Mouse (Mus musculus): ENCODE data around the gene Gm47995.
"Not testable (repeated sequence)": the region's sequence is repeated elsewhere in the genome, so short reads cannot be mapped to it uniquely, and the experiment has no call there.

Gm47995 gene

DNA sequence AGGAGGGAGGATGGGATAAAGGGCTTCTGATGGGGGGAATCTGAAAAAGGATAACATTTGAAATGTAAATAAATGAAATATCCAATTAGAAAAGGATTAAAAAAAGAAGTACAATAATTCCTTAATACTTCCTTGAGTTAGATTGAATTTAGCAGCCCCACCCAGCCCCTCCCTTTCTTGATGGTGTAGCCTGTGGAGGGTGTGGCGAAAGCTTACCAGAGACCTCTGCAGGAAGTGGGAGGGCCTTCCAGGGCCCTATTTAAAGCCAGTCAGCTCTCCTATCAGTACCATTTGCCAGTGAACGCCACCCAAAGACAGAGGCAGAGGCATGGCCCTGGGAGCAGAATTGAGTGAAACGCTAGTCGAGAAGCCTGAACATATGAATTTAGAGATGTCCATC is at the start of gene Gm47995:
Gene Gm47995, plus strand, starts transcription at position 329 of the 400 bp plus-strand sequence.
- not testable (repeated sequence) for DNase-seq

DNA sequence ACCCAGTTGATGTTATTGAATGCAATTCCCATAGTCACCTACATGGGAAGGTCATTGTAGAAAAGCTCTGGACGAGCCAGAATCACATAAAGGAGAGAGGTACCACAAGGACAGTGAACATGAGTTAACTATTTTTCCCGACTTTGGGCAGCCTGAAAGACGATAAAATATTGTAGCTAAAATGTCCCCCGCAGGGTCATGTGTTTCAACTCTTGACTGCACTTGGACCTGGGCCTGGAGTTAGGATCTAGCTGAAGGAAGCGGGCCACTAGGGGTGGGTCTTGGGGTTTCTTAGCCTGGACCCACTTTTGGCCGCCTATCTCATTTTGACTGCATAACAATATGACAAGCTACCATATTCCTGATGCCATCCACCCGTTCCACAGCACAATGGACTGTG is 48.0 kb upstream of the Gm47995 start:
- no peak for DNase-seq

DNA sequence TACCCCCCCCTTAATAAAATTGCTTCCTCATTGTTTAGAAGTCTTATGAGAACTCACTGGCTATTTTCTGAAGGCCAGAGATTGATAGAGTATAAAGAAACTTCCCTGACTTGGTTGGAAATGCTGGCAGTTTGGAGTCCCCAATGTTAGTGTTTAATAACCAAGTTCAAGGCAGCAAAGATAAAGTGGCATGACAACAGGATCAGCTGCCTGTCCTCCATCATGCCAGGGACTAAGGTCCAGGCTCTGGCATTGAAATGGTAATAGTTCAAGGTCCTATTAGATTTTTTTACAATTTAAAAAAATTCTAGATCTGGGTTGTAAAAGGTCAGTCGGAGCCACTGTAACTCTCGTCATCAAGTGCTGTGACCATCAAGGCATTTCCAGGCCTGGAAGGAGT is 47.2 kb upstream of the Gm47995 start:
- no peak for DNase-seq

DNA sequence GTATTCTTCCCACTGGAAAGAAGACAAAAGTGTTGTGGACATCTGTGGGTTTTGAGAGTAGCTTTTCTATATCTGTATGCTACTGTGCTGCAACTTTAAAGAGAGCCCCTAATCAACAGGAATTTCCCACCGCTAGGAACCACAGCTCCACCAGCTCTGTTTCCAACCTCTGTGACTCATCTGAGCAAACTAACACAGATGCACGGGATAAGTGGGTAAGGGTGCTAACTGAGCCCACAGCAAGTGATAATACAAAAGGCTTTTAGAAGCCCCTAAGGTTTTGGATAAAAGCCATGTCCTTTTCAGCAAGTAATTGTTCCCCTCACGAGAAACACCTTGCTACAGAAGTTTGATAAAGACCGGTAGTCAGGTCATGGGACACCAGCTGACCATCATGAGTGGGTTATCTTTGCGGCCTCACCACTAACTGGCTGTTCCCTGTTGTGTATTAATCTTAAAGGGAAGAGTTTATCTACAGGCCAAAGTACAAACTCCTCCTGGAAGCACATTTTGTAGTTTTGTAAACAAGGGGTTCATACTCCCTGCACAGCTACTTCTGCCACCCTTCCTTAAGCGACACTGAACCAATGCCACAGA is 45.1 kb upstream of the Gm47995 start:
- no peak for DNase-seq

DNA sequence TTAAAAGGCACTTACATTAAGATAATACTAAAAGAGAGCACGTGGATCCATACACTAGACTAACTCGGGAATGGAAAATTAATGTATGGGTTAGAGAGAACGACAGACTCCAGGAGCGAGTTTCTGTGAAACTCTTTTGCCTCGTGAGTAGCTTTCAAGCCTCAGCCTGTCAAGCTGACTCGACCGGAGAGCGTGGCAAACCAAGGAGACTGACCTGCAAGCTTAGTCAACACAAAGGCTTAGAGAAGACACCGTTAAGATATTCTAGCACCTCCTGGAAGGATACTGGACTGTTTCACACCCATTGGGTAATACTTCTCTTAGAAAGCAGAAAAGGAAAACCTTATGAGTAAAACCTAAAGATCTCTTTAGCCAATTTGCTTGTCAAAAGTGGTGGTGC is 44.1 kb upstream of the Gm47995 start:
- DNase-seq, result not testable (repeated sequence)

DNA sequence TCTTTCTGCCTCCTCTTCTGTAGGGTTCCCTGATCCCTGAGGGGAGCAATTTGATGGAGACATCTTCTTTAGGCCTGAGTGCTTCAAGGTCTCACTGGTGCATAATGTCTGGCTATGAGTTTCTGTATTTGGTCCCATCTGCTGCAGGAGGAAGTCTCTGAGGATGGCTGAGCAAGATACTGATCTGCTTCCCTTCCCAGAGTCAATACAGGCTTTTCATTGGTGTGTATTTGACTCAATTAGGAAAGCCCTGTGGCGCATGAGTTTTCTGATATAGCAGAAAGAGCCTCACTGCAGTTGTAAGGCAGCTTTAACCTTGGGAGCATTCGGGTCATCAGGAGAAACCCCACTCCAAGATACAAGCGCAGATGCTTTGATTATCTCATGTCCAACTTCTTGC is 42.1 kb upstream of the Gm47995 start:
- DNase-seq, result no peak

DNA sequence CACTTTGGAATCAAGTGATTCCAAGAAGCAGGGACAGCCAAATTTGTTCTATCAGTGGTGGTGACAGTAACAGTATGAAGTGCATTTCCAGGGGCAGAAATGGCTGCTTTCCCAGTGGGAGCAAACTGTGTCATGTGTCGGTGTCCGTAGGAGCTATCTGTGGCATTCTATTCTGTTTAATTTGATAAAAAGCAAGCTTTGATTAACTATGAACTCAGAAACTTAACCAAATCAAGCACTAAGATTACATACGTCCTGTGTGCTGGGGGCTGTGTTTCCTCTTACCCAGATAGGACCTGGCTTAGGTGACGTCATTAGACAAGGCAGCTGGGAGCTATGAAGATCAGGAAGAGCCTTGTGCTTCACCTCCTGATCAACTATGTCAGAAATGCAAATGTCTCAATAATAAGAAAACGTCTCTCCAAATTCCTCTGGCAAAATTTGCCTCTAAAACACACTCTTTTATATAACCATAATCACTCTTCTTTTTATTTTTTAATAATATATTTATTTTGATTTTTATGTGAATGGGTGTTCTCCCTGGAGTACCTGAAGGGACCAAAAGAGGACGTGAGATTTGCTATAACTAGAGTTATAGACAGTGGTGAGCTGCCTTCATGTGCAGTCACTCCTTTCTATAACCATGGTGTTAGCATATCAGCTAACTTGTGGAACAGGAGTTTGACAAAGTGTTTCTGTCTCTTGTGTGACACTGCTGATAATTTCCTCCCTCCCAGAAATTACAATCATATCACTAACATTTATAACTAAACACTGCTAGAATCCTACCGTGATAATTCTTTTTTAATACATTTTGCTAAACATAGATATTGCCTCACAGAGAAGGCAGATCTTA is 41.2 kb upstream of the Gm47995 start:
- DNase-seq, result no peak

DNA sequence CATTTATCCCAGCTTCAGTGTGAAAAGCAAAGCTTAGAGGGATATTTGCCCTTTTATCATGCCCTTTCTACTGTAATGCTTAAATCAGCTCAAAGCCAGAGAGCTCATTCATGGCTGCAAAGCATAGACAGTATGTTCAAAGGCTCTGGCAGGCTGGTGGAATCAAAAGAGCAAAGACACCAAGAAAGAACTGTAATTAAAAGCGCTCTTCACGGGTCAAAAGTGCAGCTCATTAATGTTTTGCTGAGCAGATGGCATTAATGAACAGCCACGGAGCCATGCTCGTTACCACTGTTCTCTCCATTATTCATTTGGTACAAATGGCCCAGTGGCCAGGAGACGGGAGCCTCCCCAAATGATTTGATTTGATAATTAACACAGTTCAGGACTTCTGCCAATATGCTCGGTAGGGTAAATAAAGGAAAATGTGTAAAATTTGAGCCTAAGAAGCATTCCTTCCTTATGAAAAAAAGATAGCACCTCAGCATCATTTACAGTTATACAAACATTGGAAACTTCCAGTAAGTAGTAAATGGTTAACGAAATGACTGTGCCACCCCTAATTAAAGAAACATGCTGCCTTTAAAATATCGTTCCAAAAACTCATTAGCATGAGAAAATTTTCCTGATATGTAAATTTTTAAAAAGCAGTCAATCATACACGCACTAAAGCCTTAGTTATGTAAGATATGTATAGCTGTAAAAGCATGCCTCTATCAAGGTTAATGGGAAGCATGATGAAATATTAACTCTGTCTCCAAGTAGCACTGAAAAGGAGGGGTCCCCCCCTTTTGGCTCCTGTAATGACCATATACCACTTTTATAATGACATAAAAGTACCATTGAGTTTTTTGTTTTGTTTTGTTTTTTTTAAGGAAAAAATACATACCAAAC is 40.0 kb upstream of the Gm47995 start:
- DNase-seq, result peak; percentile 42

DNA sequence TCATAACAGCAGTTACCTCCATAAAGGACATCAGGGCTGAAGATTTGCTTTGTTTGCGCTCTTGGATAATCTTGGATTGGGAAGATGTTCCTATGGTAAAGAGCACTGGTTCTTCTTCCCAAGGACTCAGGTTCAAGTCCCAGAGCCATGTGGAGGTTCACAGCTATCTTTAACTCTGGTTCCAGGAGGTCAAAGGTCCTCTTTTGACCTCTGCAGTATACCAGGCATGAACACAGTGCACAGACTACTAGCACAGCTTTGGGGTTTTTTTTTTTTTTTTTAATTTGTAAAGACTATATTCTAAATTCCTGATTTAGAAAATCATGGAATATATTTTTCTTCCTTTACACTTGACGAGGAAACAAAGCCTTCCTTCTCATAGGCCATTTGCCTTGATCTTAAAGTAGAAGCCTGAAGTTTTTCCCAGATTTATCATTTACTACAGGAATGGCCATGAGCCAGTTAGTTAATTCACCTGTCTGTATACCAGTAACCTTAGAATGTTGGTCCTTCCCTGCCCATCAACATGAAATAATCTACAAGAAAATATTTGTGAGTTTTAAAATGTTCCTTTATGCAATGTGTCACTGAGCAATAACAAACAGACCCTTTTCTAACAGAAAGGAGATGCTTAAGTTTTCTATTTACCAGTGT is 39.3 kb upstream of the Gm47995 start:
- no peak for DNase-seq

DNA sequence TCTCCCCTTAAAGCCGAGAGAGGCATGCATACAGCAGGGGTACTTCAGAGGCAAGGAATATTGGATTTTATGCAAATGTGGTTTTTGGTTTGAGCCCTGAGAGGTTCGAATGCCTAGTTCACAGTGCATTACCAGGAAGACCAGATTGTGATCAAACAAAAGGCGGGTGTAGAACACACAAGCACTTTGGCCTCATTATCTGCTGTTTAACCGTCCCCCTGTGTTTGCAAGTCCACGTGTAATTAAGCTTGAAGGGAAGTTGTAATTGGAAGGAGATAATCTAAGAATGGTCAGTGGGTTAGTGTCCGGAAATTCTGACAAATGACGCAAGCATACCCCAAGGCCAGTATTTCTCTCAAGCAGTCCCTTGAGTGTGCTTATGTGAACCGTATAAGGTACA is 32.2 kb upstream of the Gm47995 start:
- no peak for DNase-seq

DNA sequence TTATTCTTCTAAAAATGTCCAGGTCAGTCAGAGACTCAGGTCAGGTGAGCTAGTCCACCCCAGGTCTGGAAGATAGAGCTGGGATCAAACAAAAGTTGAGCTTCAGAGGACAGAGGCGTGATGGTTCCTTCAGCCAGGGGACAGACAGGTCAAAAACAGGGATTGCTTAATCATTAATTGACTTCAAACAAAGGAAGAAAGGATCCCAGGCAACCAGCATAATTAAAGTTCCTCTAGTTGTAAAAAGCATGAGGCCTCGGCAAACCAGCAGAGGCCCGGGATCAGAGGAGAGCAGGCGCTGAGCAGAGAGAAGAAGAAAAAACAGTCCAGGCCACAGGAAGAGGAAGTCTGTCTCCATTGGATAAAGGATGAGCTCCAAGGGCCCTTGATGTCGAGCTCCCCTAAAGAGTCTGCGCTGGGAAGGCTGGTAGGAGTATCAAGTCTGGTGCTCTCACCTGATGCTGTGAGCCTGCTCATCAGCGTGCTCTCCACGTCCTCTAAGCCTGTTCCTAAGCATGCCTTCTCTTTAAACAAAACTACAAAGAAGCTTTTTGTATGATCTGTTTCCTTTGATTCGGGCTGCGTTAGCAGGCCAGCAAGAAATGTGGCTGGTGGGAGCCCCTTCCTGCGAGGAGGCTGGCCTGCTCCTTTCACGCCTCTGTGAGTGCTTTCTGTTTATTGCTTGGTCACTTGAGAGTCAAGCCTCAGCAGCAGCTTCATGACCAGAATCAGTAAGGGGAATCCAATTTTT is 30.8 kb upstream of the Gm47995 start:
- peak; percentile 33 for DNase-seq

DNA sequence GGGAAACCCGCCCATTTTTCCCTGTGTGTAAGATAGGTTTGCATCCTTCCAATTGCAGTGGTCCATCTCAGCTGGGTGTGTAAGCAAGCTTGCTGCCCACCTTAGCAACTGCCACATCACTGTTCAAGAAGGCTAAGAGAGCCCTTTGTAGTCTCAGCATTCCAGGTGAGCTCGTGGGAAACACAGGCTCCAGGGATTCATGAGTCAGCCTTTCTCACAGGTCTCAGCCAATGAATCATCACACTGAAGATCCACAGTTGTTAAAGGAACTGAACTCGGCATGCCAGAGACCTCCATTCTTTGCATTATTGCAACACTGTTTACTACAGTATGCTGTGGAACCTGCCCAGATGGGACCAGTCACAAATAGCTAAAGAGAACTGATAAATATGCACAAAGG is 29.6 kb upstream of the Gm47995 start:
- no peak for DNase-seq

DNA sequence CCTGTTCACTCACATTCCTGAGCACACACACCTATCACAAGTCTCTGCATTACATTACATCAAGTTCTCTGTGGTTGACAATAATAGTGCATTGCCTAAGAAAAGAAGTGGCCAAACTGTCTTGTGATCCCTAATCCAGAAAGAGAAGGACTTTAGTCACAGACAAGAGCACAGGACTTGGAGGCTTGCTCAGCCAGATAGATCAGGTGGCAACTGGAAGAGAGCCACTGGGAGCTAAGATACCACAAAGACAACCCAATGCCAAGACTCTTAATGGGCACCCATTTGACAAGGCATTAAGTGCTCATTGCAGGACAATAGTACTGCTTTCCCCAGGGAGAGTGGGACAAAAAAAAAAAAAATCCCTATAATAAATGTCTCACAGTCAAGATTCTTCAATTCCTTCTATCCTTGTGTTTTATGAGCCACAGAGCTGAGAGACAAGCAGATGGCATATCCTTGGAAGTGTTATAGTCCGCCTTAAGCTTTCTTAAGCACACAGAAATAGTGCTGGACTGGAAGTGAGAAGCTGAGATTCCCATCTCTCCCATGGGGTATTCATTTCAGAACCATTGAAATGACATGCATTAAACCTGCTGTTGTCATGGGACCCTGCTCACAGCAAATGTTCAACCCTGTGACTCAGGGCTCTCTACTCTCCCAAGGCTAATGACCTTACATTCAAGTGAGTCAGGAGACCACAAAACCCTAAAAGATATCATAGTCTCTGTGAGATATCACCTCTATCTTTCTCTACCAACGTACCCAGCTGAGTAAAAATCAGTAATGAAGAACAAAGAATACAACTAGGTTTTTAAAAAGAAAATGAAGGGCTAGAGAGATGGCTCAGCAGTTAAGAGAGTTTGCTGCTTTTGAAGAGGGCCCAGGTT is 26.4 kb upstream of the Gm47995 start:
- no peak for DNase-seq

DNA sequence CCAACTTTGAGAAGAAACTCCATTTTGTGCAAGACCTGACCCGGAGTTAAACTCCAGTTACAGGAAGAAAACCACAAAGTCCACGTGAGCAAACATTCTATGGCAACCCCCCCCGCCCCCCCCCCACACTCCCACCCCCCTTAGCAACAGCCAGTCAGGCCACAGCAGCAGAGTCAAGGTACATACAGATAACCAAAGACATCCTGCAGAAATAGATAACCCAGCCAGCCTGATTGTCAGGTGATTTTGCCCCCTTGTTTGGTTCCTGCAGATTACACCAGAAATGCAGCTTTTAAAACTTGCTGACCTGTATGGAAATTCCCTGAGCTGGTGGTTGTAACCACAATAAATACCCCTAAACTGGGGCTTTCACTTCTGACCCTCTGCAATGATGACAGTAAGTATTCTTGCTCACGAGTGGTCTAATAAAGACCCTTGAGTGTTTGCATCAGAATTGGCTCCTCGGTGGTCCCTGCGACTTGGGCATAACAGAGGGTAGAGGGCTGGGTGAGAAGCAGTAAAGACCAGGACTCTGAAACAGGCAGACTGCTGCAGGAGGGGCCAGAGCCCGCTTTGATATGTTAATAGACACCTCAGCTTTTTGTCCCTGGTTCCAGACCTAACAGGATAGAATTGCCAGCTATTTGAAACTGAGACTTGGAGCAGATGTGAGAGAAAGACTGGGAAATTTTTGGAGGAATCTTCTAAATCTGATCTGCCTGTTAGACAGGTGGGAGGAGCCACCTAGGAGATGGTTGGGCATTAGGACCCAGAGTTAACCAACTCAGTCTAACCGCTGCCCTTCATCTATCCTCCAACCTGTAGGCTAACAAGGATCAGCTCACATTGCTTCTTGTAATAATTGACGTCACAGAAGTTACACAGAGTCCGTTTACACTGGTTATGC is 21.0 kb upstream of the Gm47995 start:
- peak; percentile 73 for DNase-seq

DNA sequence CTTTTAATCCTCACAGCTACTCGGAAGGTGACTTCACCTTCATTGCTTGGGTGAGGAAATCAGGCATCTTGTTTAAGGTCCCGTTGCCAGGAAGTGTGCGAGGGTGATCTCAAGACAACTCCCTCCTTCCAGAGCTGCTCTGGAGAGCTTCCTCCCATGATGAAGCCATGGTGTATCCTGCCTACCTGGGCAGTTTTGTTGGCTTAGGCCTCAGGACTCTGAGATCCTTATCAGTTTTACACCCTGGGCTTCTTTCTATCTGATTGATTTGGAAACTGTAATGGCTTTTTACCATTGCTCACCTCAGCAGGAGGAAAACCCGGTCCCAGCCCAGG is 20.3 kb upstream of the Gm47995 start:
- DNase-seq, result no peak

DNA sequence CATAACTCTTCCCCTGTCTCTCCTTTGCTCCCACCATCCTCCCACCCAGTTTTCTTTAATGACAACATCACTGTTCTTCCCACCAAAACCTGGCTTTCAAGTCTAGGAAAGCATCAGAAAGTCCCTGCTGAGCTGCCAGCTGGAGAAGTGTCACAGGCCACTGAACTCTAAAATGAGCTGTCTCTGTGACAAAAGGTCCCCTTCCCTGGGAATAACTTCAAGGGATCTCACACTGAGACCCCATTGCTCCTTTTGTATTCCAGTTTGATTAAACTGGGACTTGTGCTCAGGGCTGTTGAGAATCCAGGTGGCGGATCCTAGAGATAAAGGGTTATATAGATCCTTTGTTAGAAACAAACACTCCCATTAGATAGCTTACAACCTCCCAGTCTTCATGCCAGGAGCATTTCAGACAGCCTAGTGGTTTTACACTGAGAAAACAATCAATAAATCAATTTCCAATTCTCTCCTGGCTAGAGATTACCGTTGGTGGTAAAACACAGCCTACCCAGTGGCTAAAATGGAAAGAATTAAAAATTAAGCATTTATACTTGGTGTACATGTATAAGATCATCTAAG is 19.7 kb upstream of the Gm47995 start:
- DNase-seq, result peak; percentile 25

DNA sequence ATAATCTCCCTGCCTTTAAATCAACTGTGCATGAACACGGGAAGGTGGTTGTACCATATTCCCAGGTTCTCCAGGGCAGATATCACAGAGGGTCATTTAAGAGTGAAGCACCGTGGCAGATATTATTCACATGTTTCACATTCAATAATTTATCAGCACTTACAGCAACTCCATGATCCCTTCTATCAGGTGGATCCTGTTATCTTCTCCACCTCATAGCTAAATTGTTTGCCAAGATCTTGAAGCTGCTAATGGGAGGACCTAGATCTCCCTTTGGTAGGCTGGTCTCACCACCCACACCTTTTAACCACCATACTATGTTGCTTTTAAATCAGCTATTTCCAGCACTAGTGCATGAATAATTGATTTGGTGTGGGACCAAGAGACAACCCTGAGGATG is 18.1 kb upstream of the Gm47995 start:
- DNase-seq, result no peak

DNA sequence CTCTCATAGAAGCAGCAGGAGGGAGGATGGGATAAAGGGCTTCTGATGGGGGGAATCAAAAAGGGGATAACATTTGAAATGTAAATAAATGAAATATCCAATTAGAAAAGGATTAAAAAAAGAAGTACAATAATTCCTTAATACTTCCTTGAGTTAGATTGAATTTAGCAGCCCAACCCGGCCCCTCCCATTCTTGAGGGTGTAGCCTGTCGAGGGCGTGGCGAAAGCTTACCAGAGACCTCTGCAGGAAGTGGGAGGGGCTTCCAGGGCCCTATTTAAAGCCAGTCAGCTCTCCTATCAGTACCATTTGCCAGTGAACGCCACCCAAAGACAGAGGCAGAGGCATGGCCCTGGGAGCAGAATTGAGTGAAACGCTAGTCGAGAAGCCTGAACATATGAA is 16.0 kb upstream of the Gm47995 start, which contains the start of gene Gm47985:
Gene Gm47985, plus strand, starts transcription at position 272 of the 400 bp plus-strand sequence.
- DNase-seq, result not testable (repeated sequence)

DNA sequence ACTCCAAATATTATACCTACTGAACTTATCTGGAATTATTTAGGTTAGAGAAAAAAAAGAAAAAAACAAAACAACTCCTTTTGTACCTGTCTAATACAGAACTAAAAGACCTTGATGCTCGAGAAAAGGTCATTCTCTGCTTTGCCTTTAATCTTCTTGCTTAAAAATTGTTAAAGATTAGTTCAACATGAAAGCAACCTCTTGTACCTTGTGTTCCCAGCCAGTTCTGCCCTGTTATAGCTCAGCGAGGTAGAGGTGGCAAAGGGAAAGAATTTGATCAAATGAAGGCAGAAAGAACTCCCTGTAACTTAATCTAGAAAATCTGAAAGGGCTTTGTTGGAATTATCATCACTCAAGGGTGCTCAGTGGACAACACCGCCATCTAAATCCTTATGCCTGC is 12.1 kb upstream of the Gm47995 start:
- not testable (repeated sequence) for DNase-seq
